Comparison of ENCODE assay signal across 8 mouse cellular contexts in the genomic region with DNA sequence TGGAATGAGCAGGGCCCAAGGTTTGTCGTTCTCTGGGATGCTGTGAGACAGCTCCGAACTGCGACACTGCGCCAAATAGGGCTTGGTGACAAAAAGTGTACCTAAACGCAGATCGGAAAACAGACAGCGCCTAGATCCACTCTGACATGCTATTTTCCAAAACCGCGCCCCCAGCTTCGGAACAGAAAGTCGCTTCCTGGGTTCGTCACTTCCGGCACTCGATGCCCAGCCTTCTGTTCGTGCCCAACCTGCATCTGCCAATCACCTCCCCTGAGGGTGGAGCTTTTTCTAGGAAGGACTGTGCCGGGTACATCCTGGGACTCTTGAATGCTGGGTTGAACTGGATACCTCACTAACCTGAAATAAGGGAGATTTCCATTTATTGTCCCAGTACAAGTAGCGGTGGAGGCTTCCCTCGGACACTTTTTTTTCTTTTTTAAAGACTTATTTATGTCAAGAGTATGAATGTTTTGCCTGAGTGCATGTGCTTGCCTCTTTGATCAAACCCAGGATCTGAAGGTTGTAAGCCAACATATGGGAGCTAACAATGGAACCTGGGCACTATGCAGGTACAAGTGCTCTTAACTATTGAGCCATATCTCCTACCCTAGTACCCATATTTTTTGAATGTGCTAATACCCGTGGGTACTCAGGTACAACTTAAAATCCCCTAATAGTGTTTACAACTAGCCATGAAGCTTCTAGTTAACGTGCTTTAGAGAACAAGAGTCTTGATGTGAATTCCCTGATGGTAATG. TPM values are rescaled to one million over a fixed set of nuclear protein-coding genes. Genes with fewer than 3 reads are reported as not detected.
DNase-seq lines count a peak whose midpoint lies in the region; ATAC-seq lines count a peak whose summit lies in the region.

TSS of gene Arl5b (plus strand) at position 279 of the 757 bp plus-strand sequence.

- peak within 1 kb of the TSS; percentile 63 for H3K4me2 ChIP-seq in heart, embryonic 11.5 days
- H3K4me2 ChIP-seq in kidney, embryonic 16.5 days (replicated peaks; ENCODE audit: low read depth, low read length) = peak within 1 kb of the TSS; percentile 65

- peak; percentile 96 for DNase-seq in CD4-positive helper T cell, adult 2 months (ENCODE audit: low read depth, low spot score)
- DNase-seq in brain, embryonic 18.5 days (ENCODE audit: low read depth, low spot score) = peak; percentile 91
- peak; percentile 90 for DNase-seq in liver
- DNase-seq in monocyte, adult 2 months (ENCODE audit: low read depth in 1 of 2, low spot score in 2 of 2) = peak; percentile 73 to 80
- DNase-seq in spleen, postnatal 14 days (ENCODE audit: low spot score in 2 of 2) = peak; percentile 67 to 80

- H3K27me3 ChIP-seq in erythroblast, embryonic 14.5 days (ENCODE audit: control insufficient read depth) = no peaks in the 10 kb centered on the region
- no peaks in the 10 kb centered on the region for H3K27me3 ChIP-seq in heart, embryonic 11.5 days (ENCODE audit: control insufficient read depth, insufficient read depth, low read length)
- H3K27me3 ChIP-seq in kidney, embryonic 16.5 days (ENCODE audit: insufficient read depth, low read length) = no peaks in the 10 kb centered on the region

- H3K4me1 ChIP-seq in erythroblast, embryonic 14.5 days (ENCODE audit: control insufficient read depth) = peaks cover 20% of the 10 kb centered on the region
- H3K4me1 ChIP-seq in heart, embryonic 11.5 days (ENCODE audit: control insufficient read depth, insufficient read depth, low read length) = peaks cover 2% of the 10 kb centered on the region; the same call in 1 of the 2 replicates
- peaks cover 11% of the 10 kb centered on the region for H3K4me1 ChIP-seq in kidney, embryonic 16.5 days (ENCODE audit: insufficient read depth, low read length)

- peak; percentile 94 for ATAC-seq in heart, embryonic 11.5 days (replicated peaks; ENCODE audit: insufficient number of reproducible peaks, low FRiP score, low TSS enrichment)
- peak; percentile 99 for ATAC-seq in kidney, embryonic 16.5 days (ENCODE audit: low FRiP score, low TSS enrichment)

- 9% methylated on average over 20 of the region's 20 CpGs for WGBS in heart, embryonic 11.5 days (ENCODE audit: insufficient replicate concordance)
- 8% methylated on average over 20 of the region's 20 CpGs for WGBS in kidney, embryonic 16.5 days

- H3K27ac ChIP-seq in heart, embryonic 11.5 days (ENCODE audit: low read depth, low read length) = no peak within 1 kb of the TSS
- H3K27ac ChIP-seq in kidney, embryonic 16.5 days (ENCODE audit: low read length) = peak within 1 kb of the TSS; percentile 65; the same call in 1 of the 2 replicates

- H3K9ac ChIP-seq in heart, embryonic 11.5 days (ENCODE audit: low read depth, low read length) = peak within 1 kb of the TSS; percentile 73
- peak within 1 kb of the TSS; percentile 81 for H3K9ac ChIP-seq in kidney, embryonic 16.5 days (replicated peaks; ENCODE audit: low read length)

- H3K4me3 ChIP-seq in erythroblast, embryonic 14.5 days (replicated peaks) = peak within 1 kb of the TSS; percentile 76
- peak within 1 kb of the TSS; percentile 50 for H3K4me3 ChIP-seq in heart, embryonic 11.5 days (ENCODE audit: low read depth, low read length)
- H3K4me3 ChIP-seq in kidney, embryonic 16.5 days (ENCODE audit: low read length) = peak within 1 kb of the TSS; percentile 81

- H3K9me3 ChIP-seq in erythroblast, embryonic 14.5 days (ENCODE audit: control insufficient read depth, low read length) = no peaks in the 10 kb centered on the region
- no peaks in the 10 kb centered on the region for H3K9me3 ChIP-seq in heart, embryonic 11.5 days (replicated peaks; ENCODE audit: control insufficient read depth, low read length)
- H3K9me3 ChIP-seq in kidney, embryonic 16.5 days (ENCODE audit: low read length) = no peaks in the 10 kb centered on the region

- no peaks in the 10 kb centered on the region; the same call in none of the 2 replicates for H3K36me3 ChIP-seq in erythroblast, embryonic 14.5 days (ENCODE audit: control insufficient read depth)
- no peaks in the 10 kb centered on the region for H3K36me3 ChIP-seq in heart, embryonic 11.5 days (ENCODE audit: control insufficient read depth, insufficient read depth, low read length)
- 0 out of 2 replicates have a peak, but pooled peaks cover 3% of the 10 kb centered on the region for H3K36me3 ChIP-seq in kidney, embryonic 16.5 days (ENCODE audit: insufficient read depth, low read length)

RNA-seq across cellular contexts. Expression of gene Arl5b, which starts in this region (rescaled TPM):
- polyA plus RNA-seq in erythroblast, embryonic 14.5 days (2012) = 0.12 and 0.14 TPM in 2 replicates
- 28.1 and 29.3 TPM in 2 replicates for polyA plus RNA-seq in heart, embryonic 11.5 days (2014; fragmentation: Nextera tagmentation; extraction: Ambion mirVana)
- 26.8 and 31.9 TPM in 2 replicates for polyA plus RNA-seq in kidney, embryonic 16.5 days (2015; fragmentation: Nextera tagmentation; extraction: Ambion mirVana)

Comparison
In these comparisons a context has a peak if more than half of its experiments do, and no peak if none do; other contexts are left out.
1. RNA of gene Arl5b (polyA plus RNA-seq): 28.1 to 29.3 TPM in heart, embryonic 11.5 days and 26.8 to 31.9 TPM in kidney, embryonic 16.5 days; 0.12 to 0.14 TPM in erythroblast, embryonic 14.5 days; every median in the first group is over 10 times any median in the second.
2. Peak in every context shown above with its lines, with median percentiles within 50 percentile points of each other: DNase-seq and H3K4me3 ChIP-seq.